Mouse (Mus musculus): ENCODE measurements at regions not wholly inside any gene's neighbourhood (a gene's known extent, or its start where the extent isn't known, plus 50 kb on each side); places are given as distances from the start of the nearest gene placed in this dataset.

DNA sequence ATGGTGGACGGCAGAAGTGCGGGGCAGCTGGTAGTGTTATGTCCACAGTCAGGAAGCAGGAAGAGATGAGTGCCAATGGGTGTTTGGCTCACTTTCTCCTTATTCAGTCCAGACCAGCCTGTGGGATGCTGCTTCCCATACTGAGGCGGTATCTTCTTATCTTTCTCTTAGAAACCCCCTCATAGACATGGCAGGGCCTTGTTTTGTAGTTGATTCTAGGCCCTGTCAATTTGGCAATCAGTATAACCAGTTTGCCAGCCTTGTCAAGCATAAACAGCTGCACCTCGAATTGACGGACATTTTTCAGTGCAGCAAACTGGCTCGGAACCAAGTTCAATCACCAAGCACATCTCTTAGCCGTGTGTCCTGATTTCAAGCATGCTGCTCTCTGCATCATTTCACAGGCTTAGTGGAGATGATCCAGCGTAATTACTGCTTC, 385.7 kb upstream of the Hs6st1 start:
- no peak for TF ChIP-seq CTCF (IDR thresholded peaks at IDR 0.05; ENCODE audit: low read depth)
- TF ChIP-seq EP300 (optimal IDR thresholded peaks at IDR 0.05) = no peak

Measured in stomach, postnatal 0 days (tissue).